Mouse (Mus musculus) testis, adult 2 months (tissue): ENCODE results near the gene B3gnt3.

ENCODE experiments used
- CTCF ChIP-seq: fragments of 200-500 bp; IDR thresholded peaks from 2 replicates; pipeline ENCODE4 v1.5.1; 2012; ENCODE audit warnings: low read depth, mild to moderate bottlenecking, inconsistent platforms, low read length, moderate library complexity; ENCODE audit not compliant: control insufficient read depth, insufficient read depth, insufficient replicate concordance
- POLR2A ChIP-seq: fragments of 200-500 bp; IDR thresholded peaks from 2 replicates; pipeline ENCODE4 v1.6.1; 2012; ENCODE audit warnings: low read depth, mild to moderate bottlenecking, inconsistent platforms, low read length, moderate library complexity; ENCODE audit not compliant: control insufficient read depth

DNA sequence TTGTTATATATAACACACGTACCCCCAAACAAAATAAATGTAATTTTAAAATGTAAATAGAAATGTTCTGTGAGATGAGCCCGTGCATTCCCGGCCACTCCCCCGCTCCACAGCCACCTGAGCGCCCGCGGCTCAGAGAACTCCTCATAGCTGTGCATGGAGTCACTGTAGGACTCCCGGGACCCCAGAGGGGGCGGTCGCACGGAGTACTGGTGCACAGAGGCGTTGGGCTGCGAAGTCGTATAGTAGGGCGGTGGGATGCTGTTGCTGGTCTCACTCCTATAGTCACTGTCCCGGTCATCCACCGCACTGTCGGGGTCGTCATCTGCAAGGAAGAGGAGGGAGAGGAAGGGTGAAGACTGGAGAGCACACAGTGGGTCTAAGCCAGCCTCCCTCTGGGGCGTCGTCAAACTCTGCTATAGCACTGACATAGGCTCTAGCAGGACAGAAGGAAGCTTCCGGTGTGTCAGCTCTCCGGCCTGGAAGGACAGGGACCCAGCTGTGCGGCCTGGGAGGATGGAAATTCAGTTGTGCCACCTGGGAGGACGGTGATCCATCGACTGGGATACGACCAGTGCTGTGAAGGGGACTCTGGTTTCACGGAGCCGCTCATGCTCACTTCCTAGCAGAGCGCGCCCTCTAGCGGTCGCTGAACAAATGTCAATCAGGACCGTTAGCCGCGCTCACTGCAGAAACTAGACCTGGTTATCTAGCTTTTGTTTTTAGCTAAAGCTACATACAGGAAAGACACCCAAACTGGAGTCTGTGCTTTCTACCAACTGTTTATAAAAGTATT lies 41.1 kb downstream of the B3gnt3 start:
- TF ChIP-seq POLR2A (no peak), CTCF (peak; percentile 96)
